In the genomic region with DNA sequence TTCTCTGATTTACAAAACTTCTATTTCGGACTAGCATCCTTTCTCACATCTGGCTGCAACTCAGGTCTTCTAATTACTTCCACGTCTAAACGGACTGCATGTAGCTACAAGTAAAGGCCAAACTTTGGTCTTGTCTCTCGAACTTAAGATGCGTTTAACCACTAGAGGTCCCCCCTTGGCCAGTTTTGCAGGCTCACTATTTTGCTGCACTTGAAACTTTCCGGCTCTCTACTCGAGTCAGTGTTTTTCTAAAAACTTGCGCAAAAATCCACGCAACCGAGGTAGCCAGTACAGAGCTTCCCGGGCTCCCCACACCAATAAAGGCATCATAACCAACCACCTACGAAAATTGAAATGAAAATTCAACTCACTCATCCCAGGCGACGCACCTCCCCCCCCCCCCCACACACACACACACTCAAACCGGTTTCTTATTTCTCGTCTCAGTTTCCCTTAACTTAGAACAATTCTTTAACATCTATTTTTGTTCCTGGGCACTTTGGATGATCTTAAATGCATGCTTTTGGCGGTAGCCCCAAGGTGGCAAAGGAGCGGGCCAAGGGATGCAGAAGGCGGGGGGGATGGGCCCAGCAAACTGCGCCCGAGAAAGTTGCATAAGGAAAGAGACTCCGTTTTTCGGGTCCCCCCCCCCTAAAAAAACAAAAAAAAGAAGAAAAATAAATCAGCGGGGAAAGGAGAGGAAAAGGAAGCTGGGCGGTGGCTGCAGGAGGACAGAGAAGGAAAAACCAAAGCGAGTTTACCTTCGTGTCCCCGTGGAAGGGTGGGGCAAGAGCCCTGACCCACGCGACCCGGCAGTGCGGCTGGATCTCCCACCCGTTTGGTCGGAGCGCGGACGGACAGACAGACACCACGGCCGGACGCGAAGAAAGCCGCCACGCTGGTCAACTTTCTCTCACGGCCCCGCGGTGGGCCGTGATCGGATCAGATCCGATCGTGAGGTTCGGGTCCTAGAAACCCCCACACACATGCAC, we compare ENCODE assay signal across 8 mouse cellular contexts. TPM values are rescaled to one million over a fixed set of nuclear protein-coding genes. Genes with fewer than 3 reads are reported as not detected.
DNase-seq lines count a peak whose midpoint lies in the region; ATAC-seq and TF ChIP-seq lines count a peak whose summit lies in the region.

No protein-coding gene starts in this region.

- TF ChIP-seq CTCF in left cerebral cortex, adult 2 months (IDR thresholded peaks at IDR 0.05), result peak; percentile 73

- H3K4me3 ChIP-seq in left cerebral cortex, adult 2 months, result peak overlapping the region; percentile 55
- peak overlapping the region; percentile 78 for H3K4me3 ChIP-seq in macrophage (ENCODE audit: inconsistent target)

- intact Hi-C loops in left cerebral cortex, adult 2 months (cut with DNase I), result loop anchor here (1.0 to 5.0 kb wide), 6 partner anchors 119 to 622 kb away; partner anchors contain the start of gene Arhgap18

- H3K36me3 ChIP-seq in macrophage (ENCODE audit: inconsistent target), result no peaks in the 10 kb centered on the region

- ATAC-seq in activated CD4-positive, CD25-positive, alpha-beta regulatory T cell, adult 4 months, result peak; percentile 57
- ATAC-seq in common myeloid progenitor, adult 5-6 weeks (replicated peaks; ENCODE audit: low read depth, poor library complexity, severe bottlenecking), result peak; percentile 61

- DNase-seq in gastrocnemius, postnatal 10 days, result peak; percentile 66
- DNase-seq in hindlimb bud, embryonic 11.5 days (ENCODE audit: extremely low spot score, low read depth, low spot score), result peak; percentile 81
- DNase-seq in left cerebral cortex, adult 2 months (ENCODE audit: extremely low spot score in 1 of 2, low spot score in 2 of 2), result peak; percentile 81 to 82
- DNase-seq in retina, postnatal 7 days (ENCODE audit: low read depth, low spot score), result peak; percentile 46
- peak; percentile 45 to 71 for DNase-seq in urinary bladder, adult 18-20 months (ENCODE audit: low spot score in 2 of 2)

- peak overlapping the region; percentile 63 for H3K27ac ChIP-seq in left cerebral cortex, adult 2 months
- no peak overlapping the region for H3K27ac ChIP-seq in macrophage

- WGBS in macrophage (ENCODE audit: missing documents), result under 1% methylated on average over 48 of the region's 51 CpGs

- peaks cover 8% of the 10 kb centered on the region; the same call in 1 of the 2 replicates for H3K79me2 ChIP-seq in macrophage (ENCODE audit: inconsistent target)

RNA-seq across cellular contexts. Expression of gene L3mbtl3, which starts 2.5 kb away (rescaled TPM):
- 10 to 100 TPM; 11.6 to 17.2 TPM for polyA plus RNA-seq in activated CD4-positive, CD25-positive, alpha-beta regulatory T cell, adult 4 months (2017; shearing (Covaris generic))
- 27.2 and 31.3 TPM in 2 replicates for total RNA-seq in common myeloid progenitor, adult 5-6 weeks (2017)
- 10 to 100 TPM in 1 of 2 experiments, 1 to 10 TPM in 1; 8.0 to 10.7 TPM for total RNA-seq in gastrocnemius, postnatal 10 days (2021)
- total RNA-seq in left cerebral cortex, adult 2 months (2021), result 10 to 100 TPM; 24.5 to 29.9 TPM
- total RNA-seq in macrophage (2018; cell fraction: chromatin; rRNA removed), result 10 to 100 TPM; 12.3 to 43.8 (median 26.2) TPM
- total RNA-seq in macrophage (2018; cell fraction: cytosol; rRNA removed), result 10 to 100 TPM in 12 of 26 experiments, 1 to 10 TPM in 14; 5.5 to 13.1 (median 9.9) TPM
- total RNA-seq in macrophage (2018; cell fraction: nucleus; rRNA removed), result 10 to 100 TPM; 10.9 to 26.4 (median 15.4) TPM
- 7.8 to 10.8 TPM (median 9.1 TPM) in 3 replicates for polyA plus RNA-seq in macrophage (2018)
